In the genomic region with DNA sequence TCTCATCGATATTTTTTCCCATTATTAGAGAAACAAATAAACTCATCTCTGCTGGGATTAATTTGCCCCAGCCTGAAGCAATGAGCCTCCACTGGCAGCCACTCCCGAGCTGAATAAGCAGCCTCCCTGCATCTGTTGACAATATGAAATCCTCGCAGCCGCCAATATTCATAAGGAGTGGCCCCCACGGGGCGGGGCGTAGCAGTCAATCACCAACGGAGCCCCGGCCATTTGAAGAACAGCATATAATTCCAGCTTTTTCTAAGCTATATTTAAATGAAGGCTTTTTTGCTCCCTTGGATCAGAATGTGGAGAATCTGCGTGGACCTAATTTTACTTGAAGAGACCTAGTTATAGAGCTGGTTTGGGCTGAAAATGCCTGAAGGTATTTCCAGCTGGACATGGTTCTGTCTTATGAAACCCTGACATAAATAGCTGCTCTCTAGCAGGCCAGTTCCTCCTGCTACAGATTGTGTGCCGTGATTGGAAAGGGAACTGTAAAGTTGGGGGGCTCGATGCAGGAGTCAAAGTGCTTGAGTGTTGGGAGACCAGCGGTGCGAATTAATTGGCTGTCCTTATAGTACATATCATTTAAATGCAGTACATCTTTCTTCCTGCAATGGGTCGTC, we compare ENCODE assay signal across 9 mouse cellular contexts.
A peak's percentile ranks its signal among the peaks of the same experiment; 100 is the strongest.
DNase-seq lines count a peak whose midpoint lies in the region; ATAC-seq and TF ChIP-seq lines count a peak whose summit lies in the region.
"Had no signal": no experiment of that assay in that cellular context is flagged by ENCODE, and none has a peak within 500 bp of the region (broad histone marks: within the 10 kb centered on the region; RNA-seq: fewer than 3 reads in every experiment).

No protein-coding gene starts in this region.

- intact Hi-C loops in left cerebral cortex, postnatal 25 days (cut with DNase I), result no loop called here

- WGBS in hindbrain, embryonic 16.5 days, result 49% methylated on average over 15 of the region's 15 CpGs
- 52% methylated on average over 15 of the region's 15 CpGs for WGBS in midbrain, postnatal 0 days
- WGBS in intestine, embryonic 16.5 days, result 72% methylated on average over 15 of the region's 15 CpGs
- 83% methylated on average over 15 of the region's 15 CpGs for WGBS in liver, embryonic 11.5 days

- DNase-seq in left cerebral cortex, postnatal 25 days (ENCODE audit: low spot score in 2 of 2), result peak; percentile 23 to 52
- DNase-seq in left cerebral cortex, adult 8-10 months (ENCODE audit: low spot score in 2 of 2), result no peak
- DNase-seq in cerebellum, postnatal 36 days, result peak; percentile 41 to 49
- DNase-seq in midbrain, postnatal 0 days (ENCODE audit: low spot score), result peak; percentile 29
- no peak for DNase-seq in liver, embryonic 11.5 days (ENCODE audit: low spot score)
- no peak for DNase-seq in ovary, postnatal 14 days (ENCODE audit: low spot score)

- H3K4me1 ChIP-seq in hindbrain, embryonic 16.5 days (ENCODE audit: control insufficient read depth, insufficient read depth, low read depth, low read length), result peaks cover 10% of the 10 kb centered on the region
- peaks cover 3% of the 10 kb centered on the region; the same call in 1 of the 2 replicates for H3K4me1 ChIP-seq in midbrain, postnatal 0 days (ENCODE audit: insufficient read depth, low read length)
- H3K4me1 ChIP-seq in intestine, embryonic 16.5 days (ENCODE audit: control insufficient read depth, insufficient read depth, low read length), result peaks cover 7% of the 10 kb centered on the region
- no peaks in the 10 kb centered on the region for H3K4me1 ChIP-seq in liver, embryonic 11.5 days (replicated peaks; ENCODE audit: control insufficient read depth, insufficient read depth, low read length)

- H3K27ac ChIP-seq in hindbrain, embryonic 16.5 days (ENCODE audit: low read depth, low read length), result peak overlapping the region; percentile 18; the same call in 1 of the 2 replicates
- H3K27ac ChIP-seq in midbrain, postnatal 0 days (ENCODE audit: low read depth, low read length), result no peak overlapping the region
- no peak overlapping the region for H3K27ac ChIP-seq in intestine, embryonic 16.5 days (ENCODE audit: low read length)
- H3K27ac ChIP-seq in liver, embryonic 11.5 days (ENCODE audit: low read depth, low read length), result no peak overlapping the region

- no peak for TF ChIP-seq CTCF in midbrain, postnatal 0 days (IDR thresholded peaks at IDR 0.05)

- peak; percentile 56 for ATAC-seq in hindbrain, embryonic 16.5 days
- no peak for ATAC-seq in midbrain, postnatal 0 days (ENCODE audit: low FRiP score)
- no peak for ATAC-seq in intestine, embryonic 16.5 days
- ATAC-seq in liver, embryonic 11.5 days (replicated peaks; ENCODE audit: low FRiP score), result no peak

- H3K4me3 ChIP-seq in hindbrain, embryonic 16.5 days (ENCODE audit: low read length), result peak overlapping the region; percentile 2; the same call in 1 of the 2 replicates
- H3K4me3 ChIP-seq in midbrain, postnatal 0 days (ENCODE audit: low read depth, low read length), result no peak overlapping the region
- no peak overlapping the region for H3K4me3 ChIP-seq in intestine, embryonic 16.5 days (ENCODE audit: low read length)
- no peak overlapping the region for H3K4me3 ChIP-seq in liver, embryonic 11.5 days (ENCODE audit: low read depth, low read length)
- H3K4me3 ChIP-seq: myocyte had no signal

- 0 out of 2 replicates have a peak overlapping the region, but pooled peaks have one; percentile 11 for H3K9ac ChIP-seq in hindbrain, embryonic 16.5 days (ENCODE audit: low read depth, low read length)
- H3K9ac ChIP-seq in midbrain, postnatal 0 days (replicated peaks; ENCODE audit: low read length, poor library complexity, severe bottlenecking), result no peak overlapping the region; the same call in 1 of the 2 replicates
- no peak overlapping the region for H3K9ac ChIP-seq in intestine, embryonic 16.5 days (ENCODE audit: low read depth, low read length)
- no peak overlapping the region for H3K9ac ChIP-seq in liver, embryonic 11.5 days (ENCODE audit: low read depth, low read length)

- H3K27me3 ChIP-seq in hindbrain, embryonic 16.5 days (replicated peaks; ENCODE audit: control insufficient read depth, insufficient read depth, low read length), result no peaks in the 10 kb centered on the region
- no peaks in the 10 kb centered on the region for H3K27me3 ChIP-seq in midbrain, postnatal 0 days (ENCODE audit: insufficient read depth, low read length)
- H3K27me3 ChIP-seq in intestine, embryonic 16.5 days (replicated peaks; ENCODE audit: control insufficient read depth, insufficient read depth, low read length), result no peaks in the 10 kb centered on the region
- H3K27me3 ChIP-seq in liver, embryonic 11.5 days (replicated peaks; ENCODE audit: control insufficient read depth, insufficient read depth, low read length), result no peaks in the 10 kb centered on the region

- no peaks in the 10 kb centered on the region for H3K9me3 ChIP-seq in hindbrain, embryonic 16.5 days (ENCODE audit: control insufficient read depth, low read length)
- no peaks in the 10 kb centered on the region for H3K9me3 ChIP-seq in midbrain, postnatal 0 days (ENCODE audit: low read length)
- no peaks in the 10 kb centered on the region for H3K9me3 ChIP-seq in intestine, embryonic 16.5 days (ENCODE audit: control insufficient read depth, low read length)
- no peaks in the 10 kb centered on the region for H3K9me3 ChIP-seq in liver, embryonic 11.5 days (ENCODE audit: control insufficient read depth, low read length)

- H3K36me3 ChIP-seq in hindbrain, embryonic 16.5 days (ENCODE audit: control insufficient read depth, insufficient read depth, low read length), result no peaks in the 10 kb centered on the region
- H3K36me3 ChIP-seq in midbrain, postnatal 0 days (ENCODE audit: insufficient read depth, low read length), result no peaks in the 10 kb centered on the region
- H3K36me3 ChIP-seq in intestine, embryonic 16.5 days (ENCODE audit: control insufficient read depth, insufficient read depth, low read length), result no peaks in the 10 kb centered on the region
- no peaks in the 10 kb centered on the region for H3K36me3 ChIP-seq in liver, embryonic 11.5 days (ENCODE audit: control insufficient read depth, insufficient read depth, low read length)

- peak overlapping the region; percentile 31 for H3K4me2 ChIP-seq in hindbrain, embryonic 16.5 days (ENCODE audit: low read length)
- peak overlapping the region; percentile 9; the same call in 1 of the 2 replicates for H3K4me2 ChIP-seq in midbrain, postnatal 0 days (ENCODE audit: low read depth, low read length, poor library complexity, severe bottlenecking)
- no peak overlapping the region for H3K4me2 ChIP-seq in intestine, embryonic 16.5 days (ENCODE audit: low read depth, low read length)
- H3K4me2 ChIP-seq in liver, embryonic 11.5 days, result no peak overlapping the region

Comparison
In these comparisons a context has a peak if more than half of its experiments do, and no peak if none do; other contexts are left out.
1. DNase-seq: peak in left cerebral cortex, postnatal 25 days (2 of 2), cerebellum, postnatal 36 days (2 of 2) and midbrain, postnatal 0 days (single experiment); none in left cerebral cortex, adult 8-10 months (0 of 2), liver, embryonic 11.5 days (single experiment) and ovary, postnatal 14 days (single experiment).
2. H3K4me2 ChIP-seq: peak in hindbrain, embryonic 16.5 days (single experiment) and midbrain, postnatal 0 days (single experiment); none in intestine, embryonic 16.5 days (single experiment) and liver, embryonic 11.5 days (single experiment).